Mouse (Mus musculus): ENCODE measurements around the gene Panx1.

Panx1 gene

DNA sequence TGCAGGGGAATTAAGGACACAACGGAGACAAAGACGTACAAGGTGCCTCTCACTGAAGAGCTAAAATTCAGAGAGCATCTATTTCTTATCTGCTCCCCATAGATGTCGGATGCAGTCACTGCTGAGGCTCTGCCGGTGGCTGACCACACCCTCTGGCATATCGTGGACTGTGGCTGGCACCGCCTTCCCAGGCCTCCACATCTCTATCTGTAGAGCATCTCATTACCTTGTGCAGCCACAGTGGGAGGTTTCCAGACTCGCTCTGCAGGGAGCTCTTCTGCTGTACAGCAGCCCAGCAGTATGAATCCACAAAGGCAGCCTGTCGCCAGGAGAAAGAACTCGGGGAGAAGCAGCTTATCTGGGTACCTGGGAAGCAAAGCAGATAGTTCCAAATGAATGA is 24.1 kb downstream of the Panx1 start:
- DNase-seq (ENCODE audit: low spot score) = no peak

DNA sequence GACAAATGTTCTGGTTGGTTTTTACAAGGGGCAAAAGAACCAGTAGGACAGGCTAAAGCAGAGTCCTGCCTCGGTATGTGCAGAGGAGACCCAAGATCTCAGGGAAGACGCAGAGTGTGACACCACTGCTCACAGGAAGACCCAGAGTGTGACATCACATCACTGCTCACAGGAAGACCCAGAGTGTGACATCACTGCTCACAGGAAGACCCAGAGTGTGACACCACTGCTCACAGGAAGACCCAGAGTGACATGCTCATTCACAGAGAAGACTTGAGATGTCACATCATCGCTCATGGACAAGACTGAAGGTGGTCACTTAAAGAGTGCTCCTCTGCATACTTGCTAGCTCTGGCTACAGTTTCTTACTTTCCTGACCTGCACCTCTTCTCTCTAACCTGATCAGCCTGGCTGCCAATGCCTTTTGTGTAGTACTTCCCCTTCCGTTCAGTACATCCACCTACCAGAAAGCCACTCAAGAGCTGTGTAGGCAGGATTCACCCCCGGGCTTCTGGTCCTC is 24.7 kb downstream of the Panx1 start:
- no peak for DNase-seq (ENCODE audit: low spot score)

DNA sequence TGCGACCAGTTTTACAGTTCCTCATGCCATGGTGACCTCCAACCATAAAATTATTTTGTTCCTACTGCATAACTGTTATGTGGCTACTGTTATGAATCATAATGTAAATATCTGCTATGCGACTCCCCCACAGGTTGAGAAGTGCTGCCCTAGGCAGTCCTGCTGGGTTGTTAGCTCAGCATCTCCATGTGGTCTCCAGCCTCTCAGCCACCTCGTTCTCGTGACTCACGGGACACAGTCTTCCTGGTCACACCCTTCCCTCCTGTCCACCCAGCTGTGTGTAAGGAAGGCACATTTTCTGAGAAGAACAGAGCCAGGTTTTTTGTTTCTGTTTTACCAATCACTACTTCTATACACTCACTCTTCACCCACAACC is 26.5 kb downstream of the Panx1 start:
- no peak for DNase-seq (ENCODE audit: low spot score)

DNA sequence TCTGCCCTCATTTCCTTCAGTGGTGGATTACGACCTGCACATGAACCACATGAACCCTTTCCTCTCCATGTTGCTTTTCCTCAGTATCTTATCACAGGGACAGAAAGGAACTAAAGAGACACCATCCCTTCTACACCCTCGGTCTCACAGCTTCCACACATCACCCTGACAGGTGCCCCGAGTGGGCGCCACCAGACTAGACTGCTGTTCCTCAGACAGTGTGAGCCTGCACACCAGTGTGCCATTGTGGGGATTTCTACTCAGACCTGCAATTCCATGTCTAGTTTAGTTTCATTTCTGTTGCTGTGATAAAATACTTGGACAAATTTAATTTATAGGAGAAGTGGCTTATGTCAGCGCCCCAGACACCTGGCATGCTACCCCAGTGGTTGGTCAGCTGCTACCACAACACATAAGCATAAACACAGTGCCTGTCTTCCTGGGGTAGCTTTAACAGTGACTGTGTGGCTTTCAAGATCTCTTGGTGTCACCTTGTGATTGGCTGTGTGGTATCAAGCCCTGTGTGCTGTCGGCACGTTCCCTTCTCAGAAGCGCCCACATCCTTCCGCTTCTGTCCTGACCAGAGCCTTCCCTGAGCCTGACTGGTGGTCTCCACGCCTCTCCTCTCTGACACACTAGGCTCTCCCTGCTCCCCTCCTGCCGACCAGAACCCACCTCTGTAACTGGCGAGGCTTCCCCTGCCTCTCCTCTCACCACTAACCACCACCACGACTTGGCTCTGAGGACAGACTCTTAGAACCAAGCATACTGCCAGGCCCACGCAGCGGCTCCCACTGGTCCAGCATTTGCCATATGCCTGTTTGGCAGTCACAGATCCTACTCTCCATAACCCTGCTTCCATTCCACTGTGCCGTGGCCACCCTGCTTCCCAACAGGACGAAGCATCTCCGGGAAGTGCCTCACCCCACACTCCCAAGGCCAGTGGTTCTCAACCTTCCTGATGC is 27.2 kb downstream of the Panx1 start:
- DNase-seq (ENCODE audit: low spot score) = no peak

DNA sequence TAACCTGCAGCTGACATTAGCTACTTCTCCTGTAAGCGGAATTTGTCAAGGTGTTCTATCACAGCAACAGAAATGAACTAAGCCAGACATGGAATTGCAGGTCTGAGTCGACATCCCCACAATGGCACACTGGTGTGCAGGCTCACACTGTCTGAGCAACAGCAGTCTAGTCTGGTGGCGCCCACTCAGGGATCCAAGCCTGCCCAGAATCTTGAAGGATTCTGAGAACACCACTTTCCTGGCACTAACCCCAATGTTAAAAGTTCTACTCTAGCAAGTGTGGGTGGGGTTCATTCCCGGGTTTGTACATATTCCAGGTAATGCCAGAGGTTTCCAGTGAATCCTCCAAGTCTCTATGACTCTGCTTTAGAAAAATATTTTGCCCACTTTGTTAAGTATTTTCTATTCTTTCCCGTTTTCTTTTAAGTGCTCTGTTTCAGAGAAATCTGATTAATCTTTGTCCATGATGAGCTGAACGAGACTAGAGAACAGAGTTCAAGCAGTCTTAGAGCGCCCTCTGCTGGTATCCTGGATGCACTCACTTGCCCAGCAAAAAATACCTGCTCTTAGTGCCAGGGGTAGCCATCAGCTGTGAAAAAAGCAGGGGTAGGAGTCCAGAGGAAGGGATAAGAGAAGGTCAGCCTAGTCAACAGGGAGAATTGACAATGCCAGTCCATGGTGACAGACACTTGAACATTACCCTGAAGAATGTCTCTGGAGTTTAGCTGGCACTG is 29.9 kb downstream of the Panx1 start:
- DNase-seq (ENCODE audit: low spot score) = peak; percentile 66

DNA sequence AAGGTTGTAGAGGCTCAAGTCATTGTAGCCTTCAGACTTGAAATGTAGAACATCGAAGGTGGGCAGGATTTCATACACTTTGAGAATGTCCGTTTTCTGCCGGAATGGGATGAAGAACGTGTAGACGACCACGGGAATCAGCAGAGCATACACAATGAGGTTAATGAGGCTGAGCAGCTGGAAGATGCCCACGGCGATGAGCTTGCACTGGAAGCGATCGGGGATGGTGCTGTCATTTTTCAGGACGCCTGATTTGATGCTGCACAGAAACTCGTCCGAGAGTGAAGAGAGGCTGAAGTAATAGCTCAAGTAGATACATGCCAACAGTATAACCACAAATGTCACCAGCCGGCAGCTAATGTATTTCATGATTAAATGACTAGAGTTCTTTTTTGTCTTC is 37.7 kb downstream of the Panx1 start:
- no peak for DNase-seq (ENCODE audit: low spot score)

DNA sequence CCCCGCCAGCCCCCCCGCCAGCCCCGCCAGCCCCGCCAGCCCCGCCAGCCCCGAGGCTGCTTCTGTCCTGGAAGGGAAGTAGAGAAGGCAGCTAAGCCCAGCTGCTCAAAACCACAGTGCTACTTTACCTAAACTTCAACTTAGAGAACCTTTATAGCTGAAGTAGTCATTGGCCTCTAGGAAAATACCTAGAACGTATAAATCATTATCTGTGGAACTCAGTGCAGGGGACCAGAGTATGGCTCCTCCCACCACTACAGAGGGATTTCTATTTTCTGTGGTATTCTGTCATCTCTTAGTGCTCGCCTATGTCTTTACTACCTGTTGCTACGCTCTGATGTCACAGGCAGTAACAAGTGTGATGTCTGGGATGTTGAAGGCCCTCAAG is 41.0 kb downstream of the Panx1 start:
- no peak for DNase-seq (ENCODE audit: low spot score)

DNA sequence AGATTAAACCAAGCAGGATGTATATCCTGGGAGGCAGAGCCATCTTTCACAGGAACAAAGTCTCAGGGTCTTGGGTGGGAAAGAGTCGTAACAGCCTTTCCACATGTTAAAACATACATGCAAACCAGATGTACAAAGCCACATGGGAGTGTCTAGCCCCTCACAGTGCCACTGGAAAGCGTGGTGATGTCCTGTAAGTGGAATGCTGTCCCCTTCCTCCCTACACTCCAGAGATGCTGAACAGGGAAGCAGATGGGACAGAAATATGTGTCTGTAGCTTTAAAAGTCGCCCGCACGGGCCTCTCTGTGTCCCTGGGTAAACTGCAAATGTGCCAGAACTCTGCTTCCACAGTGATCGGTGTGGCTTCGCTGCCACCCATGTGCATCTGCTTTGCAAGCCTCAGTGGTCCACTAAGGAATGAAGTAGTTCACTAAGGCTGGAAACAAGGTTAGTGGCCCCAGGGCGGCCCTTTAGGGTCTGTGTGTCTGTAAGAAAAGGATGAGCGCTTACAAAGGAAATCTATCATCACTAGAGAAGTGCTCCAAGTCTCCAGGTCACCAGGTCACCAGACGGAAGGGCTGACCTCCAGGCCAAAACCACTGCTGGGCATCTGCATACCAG is 41.5 kb downstream of the Panx1 start:
- DNase-seq (ENCODE audit: low spot score) = no peak

DNA sequence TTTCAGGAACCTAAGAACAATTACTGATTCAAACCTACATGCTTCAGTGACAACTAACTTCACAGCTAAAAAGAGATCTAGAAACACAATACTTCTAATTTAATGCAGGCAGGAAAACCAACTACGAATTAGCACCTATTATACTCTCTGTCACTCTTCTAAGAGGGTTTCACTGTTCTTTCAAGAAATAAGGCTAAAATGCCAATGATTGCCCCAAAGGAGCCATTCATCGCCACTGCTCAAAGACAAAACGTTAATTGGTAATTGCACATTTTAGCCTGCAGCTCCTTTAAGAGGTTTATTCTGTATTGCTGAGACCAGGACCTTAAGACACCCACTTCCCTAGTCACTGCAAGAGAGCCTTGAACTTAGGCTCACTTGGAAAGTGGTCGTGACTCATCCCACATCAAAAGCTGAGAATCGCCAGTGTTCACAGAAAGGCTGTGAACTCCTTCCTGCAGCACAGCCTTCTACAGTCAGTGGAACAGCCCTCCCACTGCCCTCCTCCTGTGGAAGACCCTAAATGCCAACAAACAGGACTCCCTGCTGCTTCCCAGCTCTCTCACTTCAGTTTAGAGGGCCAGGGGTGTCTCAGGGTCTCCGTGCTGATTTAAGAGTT is 42.2 kb downstream of the Panx1 start:
- DNase-seq (ENCODE audit: low spot score) = no peak

DNA sequence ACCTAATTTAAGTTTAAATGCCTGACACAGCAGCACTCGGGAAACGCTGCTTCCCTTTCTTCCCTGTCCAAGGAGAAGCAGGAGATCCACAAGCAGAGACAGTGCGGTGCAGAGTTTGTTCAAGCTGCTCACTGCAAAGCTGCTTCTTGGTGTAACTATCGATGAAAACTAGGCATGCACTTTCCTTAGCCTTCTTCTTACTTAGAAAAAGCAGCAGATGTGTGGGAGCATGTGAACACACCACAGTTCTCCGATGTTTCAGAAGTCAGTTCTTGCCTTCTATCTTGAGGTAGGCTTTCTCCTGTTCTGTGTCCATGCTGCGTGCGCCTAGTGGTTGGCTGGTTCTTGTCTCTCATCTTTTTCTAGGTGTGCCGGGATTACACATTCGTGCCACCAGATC is 46.5 kb downstream of the Panx1 start:
- DNase-seq (ENCODE audit: low spot score) = no peak

DNA sequence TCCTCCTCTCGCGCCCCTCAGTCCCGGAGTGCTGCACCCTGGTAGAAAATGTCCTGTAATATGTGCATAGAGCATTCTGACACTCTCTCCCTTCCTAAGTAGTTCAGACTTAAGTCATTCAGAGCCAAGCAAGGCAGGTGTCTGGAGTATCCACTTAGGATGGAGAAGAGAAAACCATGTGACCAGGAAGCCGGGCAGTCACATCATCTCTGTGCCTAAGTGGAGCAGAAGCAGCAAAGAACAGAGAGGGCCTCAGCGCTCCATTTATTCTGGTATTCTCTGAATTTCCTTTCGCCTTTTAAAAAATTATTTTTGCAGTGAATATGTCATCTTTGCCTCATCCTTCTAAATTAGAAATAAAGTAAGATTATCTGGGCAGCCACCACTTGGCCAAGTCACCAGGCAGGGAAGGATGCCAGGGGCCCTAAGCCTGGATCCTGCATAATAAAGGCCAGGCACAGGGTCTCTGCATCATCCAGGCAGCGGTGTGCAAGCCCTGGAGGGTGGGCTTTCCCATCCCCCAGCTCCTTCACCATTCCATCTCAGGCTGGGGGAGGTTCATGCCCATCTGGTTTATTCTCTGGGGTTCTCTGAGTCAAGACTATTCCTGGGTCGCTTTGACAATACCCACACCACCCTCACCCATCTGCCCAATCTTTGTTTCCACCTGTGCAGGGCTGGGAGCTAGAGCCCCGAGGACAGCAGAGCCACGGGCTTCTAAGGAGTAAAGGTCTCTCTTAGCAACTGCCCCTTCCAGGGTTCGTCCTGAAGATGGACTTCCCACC is 47.8 kb downstream of the Panx1 start:
- no peak for DNase-seq (ENCODE audit: low spot score)

DNA sequence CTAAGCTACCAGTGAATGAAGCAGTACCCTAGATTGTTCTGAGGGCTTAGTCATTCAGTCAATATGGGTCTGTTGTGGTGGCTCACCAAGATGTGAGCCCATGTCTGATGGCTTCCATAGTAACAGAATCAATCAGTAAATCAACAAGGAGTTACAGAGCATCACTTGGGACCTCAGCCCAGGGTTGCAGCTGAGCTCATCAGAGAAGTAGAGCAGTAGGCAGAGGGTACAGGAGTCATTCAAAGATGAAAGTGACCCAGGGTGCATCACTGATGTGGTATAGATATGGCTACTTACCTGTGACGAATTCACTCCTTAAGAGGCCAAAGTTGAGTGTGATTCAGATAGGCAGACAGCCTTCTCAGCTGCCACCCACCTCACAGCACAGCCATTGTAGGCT is 49.8 kb downstream of the Panx1 start:
- DNase-seq (ENCODE audit: low spot score) = no peak

DNA sequence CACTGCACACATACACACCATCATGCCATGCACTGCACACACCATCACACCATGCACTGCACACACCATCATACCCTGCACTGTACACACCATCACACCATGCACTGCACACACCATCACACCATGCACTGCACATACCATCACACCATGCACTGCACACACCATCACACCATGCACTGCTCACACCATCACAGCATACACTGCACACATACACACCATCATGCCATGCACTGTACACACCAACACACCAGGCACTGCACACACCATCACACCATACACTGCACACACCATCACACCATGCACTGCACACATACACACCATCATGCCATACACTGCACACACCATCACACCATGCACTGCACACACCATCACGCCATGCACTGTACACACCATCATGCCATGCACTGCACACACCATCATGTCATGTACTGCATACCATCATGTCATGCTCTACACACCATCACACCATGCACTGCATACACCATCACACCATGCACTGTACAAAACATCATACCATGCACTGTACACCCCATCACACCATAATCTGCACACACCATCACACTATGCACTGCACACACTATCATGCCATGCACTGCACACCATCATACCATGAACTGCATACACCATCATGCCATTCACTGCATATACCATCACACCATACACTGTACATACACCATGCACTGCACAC is 56.5 kb downstream of the Panx1 start:
- no peak for DNase-seq (ENCODE audit: low spot score)

DNA sequence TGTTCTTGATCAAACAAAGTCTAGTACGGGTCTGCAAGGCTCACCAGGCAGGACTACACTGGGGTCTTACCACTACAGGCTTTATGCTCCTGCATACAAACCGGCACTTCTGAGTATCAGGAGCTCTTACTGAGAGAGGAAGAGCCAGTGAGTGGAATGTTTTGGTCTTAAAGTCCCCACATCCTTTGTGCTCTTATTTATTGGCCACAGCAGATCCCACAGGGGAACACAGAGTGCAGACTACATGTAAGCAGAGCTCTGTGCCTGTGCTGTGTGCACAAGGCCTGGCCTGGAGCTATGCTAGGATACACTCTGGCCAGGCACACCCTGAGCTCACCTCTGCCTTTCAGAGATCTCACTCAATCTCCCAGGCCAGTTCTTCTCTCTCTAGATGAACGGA is 62.1 kb downstream of the Panx1 start:
- no peak for DNase-seq (ENCODE audit: low spot score)

DNA sequence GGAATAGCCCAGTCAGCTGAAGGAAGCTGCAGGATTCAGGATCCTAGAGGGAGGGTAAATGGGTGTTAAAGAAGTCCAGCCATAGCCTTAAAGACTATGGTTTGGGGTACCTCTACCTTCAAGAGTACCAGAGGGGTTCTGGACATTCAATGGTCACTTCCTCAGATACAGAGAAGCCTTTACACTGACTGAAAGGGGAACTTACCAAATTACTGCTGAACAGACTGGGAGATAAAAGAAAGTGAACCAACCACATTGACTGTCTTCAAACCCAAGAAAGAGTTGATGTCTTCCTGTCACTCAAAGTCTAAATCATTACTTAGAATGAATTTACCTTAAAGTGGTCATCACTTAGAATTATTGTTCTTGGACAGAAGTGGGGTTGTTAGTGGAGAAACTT is 62.6 kb downstream of the Panx1 start:
- DNase-seq (ENCODE audit: low spot score) = no peak

DNA sequence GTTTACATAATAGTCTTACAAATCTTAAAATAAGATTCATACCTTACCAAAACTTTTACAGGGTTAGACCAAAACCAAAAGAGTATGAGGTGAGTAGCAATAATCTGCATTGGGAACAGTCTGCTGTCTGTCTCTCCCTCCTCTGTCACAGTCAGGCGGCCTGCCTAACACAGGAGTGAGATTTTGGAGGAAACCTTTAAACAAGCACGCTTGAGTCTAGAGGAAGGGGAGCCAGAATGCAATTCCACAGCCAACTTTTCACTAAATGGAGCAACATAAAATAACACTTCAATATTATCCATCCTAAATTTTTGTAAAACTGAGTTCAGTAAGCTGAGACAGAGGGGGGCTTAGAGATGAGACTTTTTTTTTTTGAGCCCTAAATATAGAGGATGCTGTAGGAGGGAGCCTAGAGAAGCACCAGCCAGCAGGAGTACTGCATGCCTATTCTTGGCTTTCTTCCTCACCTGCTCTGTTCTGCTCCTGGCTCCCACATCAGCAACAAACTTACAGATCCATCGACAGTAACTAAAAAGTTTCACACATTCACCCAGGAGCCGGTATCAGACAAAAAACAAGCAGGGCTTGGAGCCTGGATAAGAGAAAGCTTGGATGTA is 63.6 kb downstream of the Panx1 start:
- no peak for DNase-seq (ENCODE audit: low spot score)

DNA sequence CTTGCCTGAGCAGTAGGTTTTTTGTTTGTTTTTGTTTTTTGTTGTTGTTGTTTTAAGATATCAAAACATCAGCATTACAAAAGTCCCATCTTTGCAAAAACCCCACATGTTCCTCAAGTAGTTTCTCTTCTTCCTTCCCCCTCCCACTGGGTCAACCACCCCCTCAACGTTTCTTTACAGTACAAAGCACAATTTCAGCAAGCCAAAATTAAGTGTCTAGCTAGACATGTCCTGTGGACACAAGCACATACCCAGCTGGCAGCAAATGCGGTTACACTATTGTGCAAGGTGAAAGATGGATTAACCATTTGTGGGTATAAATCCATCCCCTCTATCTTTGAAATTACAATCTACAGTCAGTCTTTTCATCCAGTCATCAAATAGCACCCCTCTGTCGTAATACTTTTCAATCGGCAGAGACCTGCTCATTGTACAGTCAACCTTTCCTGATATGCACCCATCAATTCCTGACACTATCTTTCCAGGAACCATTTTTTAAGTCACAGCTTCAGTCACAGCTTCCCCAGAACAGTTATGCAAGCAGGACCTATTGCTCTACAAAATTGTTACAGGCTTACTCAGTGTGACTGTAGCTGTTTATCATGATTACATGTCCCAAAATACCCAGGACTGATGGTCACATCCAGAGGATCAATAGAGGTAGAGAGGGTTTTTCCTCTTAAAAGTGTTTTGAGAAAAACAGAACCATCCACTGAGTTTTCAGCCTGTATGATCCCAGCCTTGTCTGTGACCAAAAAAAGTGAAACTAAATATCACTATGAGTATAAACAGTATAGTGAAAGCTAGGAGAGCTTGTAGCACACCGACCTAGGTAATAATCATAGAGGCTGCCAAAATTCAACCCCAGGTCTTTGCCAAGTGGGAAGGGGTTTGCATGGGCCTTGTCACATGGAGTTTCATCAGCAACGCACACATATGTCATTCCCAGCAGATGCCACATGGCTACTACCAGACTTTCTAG is 70.7 kb downstream of the Panx1 start:
- DNase-seq (ENCODE audit: low spot score) = no peak

DNA sequence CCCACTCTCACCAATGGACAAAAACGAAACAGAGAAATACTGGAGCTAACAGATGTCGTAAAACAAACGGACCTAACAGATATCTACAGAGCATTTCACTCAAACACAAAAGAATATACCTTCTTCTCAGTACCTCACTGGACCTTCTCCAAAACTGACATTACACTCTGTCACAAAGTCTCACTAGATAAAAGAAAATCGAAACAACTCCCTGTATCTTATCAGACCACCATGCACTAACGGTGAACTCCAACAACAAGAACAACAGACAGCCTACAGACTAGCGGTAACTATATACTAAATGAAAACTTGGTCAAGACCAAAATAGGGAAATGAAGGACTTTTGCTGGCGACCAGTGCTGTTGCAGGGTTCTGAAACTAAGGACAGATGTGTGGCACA is 71.5 kb downstream of the Panx1 start:
- DNase-seq (ENCODE audit: low spot score) = no peak

DNA sequence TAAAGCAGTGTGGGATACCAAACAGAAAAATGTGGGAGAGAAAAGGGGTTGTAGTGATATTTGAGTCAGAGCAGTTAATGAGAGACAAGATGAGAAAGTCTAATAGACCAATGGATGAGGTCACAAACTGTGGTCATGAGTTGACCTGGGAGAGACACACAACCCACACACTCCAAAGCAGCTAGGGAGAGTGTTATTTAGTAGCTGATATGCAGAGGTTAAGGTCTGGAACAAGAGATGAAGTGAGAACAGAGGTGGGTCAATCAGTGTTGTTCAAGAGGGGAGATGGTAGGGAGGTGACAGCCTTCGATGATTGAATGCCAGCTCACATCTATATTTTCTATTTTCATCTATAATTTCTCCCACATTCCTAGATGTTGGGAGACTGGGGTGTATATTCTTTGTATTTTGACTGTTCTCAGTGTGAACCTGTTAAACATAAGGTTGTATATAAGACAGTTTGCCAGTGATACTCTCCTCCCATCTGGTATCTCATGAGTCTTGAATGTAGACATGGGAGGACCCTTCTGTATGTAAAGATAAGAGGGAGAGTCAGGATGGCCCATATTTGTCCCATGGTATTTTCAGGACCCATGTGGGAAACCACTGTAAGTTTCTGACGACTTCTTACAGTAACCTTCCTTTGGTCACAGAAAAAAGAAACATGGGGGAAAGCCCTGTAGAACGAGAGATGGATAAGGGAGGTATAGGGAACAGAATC is 74.3 kb downstream of the Panx1 start:
- DNase-seq (ENCODE audit: low spot score) = no peak

Data from urinary bladder, postnatal 14 days (tissue).